Mouse (Mus musculus) neural tube, embryonic 14.5 days (tissue): ENCODE measurements at regions not wholly inside any gene's neighbourhood (a gene's known extent, or its start where the extent isn't known, plus 50 kb on each side); places are given as distances from the start of the nearest gene placed in this dataset.

Experiments used
- ATAC-seq: fragments of 200-750 bp; cut with Nextera tagmentation; 2 replicates; pipeline ENCODE4 v1.8.0; 2017; ENCODE audit warnings: low read depth, mild to moderate bottlenecking, moderate TSS enrichment, moderate library complexity
- H3K27ac ChIP-seq: fragments of 300-500 bp; sonication (generic); 2 replicates; pipeline ENCODE4 v1.5.1; 2014; ENCODE audit warnings: low read depth, mild to moderate bottlenecking, control low read depth, low read length, moderate library complexity, mixed read lengths
- H3K27me3 ChIP-seq: fragments of 300-500 bp; sonication (generic); 2 replicates; pipeline ENCODE4 v1.6.1; 2014; ENCODE audit warnings: low read length; ENCODE audit not compliant: control insufficient read depth, insufficient read depth
- H3K36me3 ChIP-seq: fragments of 300-500 bp; sonication (generic); 2 replicates; pipeline ENCODE4 v1.6.1; 2014; ENCODE audit warnings: low read length, mixed read lengths; ENCODE audit not compliant: control insufficient read depth, insufficient read depth
- H3K4me1 ChIP-seq: fragments of 300-500 bp; sonication (generic); 2 replicates; pipeline ENCODE4 v1.6.1; 2014; ENCODE audit warnings: low read length; ENCODE audit not compliant: control insufficient read depth, insufficient read depth
- H3K4me2 ChIP-seq: fragments of 300-500 bp; sonication (generic); 2 replicates; pipeline ENCODE4 v1.6.1; 2014; ENCODE audit warnings: mild to moderate bottlenecking, low read depth, low read length, control low read depth
- H3K4me3 ChIP-seq: fragments of 300-500 bp; sonication (generic); 2 replicates; pipeline ENCODE4 v1.5.1; 2014; ENCODE audit warnings: low read depth, low read length, control low read depth, mixed read lengths
- H3K9ac ChIP-seq: fragments of 300-500 bp; sonication (generic); replicated peaks from 2 replicates; pipeline ENCODE4 v1.6.1; 2014; ENCODE audit warnings: low read depth, mild to moderate bottlenecking, control low read depth, low read length, mixed read lengths
- H3K9me3 ChIP-seq: fragments of 300-500 bp; sonication (generic); 2 replicates; pipeline ENCODE4 v1.6.1; 2016; ENCODE audit warnings: low read length; ENCODE audit not compliant: control insufficient read depth
- WGBS: fragments of 180-500 bp; shearing (Covaris S2); extraction: QIAGEN DNeasy Blood & Tissue Kit; methylation state at CpG from one replicate; pipeline ENCODE4 v1.1.7; 2014; 5-methylcytosine and 5-hydroxymethylcytosine counted together

- Histone ChIP-seq H3K36me3 (no peaks in the 10 kb centered on the region), H3K27ac (no peak overlapping the region)
Observed at GRCm38 (mm10) chr10:19412926-19413325, 56.6 kb downstream of the Olig3 start.

GRCm38 (mm10) chr10:19413935-19414334 is 57.6 kb downstream of the Olig3 start:
- Histone ChIP-seq H3K27ac (no peak overlapping the region), H3K9me3 (no peaks in the 10 kb centered on the region), H3K9ac (no peak overlapping the region), H3K36me3 (no peaks in the 10 kb centered on the region), H3K4me1 (no peaks in the 10 kb centered on the region), H3K4me2 (no peak overlapping the region), H3K4me3 (no peak overlapping the region), H3K27me3 (no peaks in the 10 kb centered on the region; the same call in 1 of the 2 replicates)
- ATAC-seq = no peak
- 11% methylated on average over 5 of the region's 5 CpGs for WGBS

More at GRCm38 (mm10) chr10:19412926-19413325, 56.6 kb downstream of the Olig3 start:
- Histone ChIP-seq H3K27me3 (no peaks in the 10 kb centered on the region; the same call in 1 of the 2 replicates), H3K4me1 (no peaks in the 10 kb centered on the region), H3K4me2 (no peak overlapping the region), H3K4me3 (no peak overlapping the region), H3K9ac (no peak overlapping the region), H3K9me3 (no peaks in the 10 kb centered on the region)
- ATAC-seq = no peak
- WGBS = 39% methylated on average over 2 of the region's 2 CpGs

DNA sequence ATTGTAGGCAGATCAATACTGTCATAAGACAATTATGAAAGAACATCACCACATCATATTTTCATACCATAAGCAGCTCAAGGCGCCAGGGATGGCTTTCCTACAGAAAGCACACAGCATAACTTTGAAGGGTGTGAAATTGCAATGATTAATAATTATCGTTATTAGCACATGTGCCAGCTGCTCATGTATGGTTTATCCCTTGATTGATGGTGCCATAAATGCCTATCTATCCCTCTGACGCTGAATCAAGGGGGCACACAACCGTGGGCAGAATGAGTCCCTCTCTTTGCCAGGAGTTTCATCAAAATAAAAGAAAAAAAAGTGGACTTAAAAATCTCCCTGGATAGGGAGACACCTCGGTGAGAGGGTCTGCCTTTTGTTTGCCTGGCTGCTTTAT is 58.5 kb downstream of the Olig3 start:
- WGBS = 9% methylated on average over 5 of the region's 5 CpGs
- no peaks in the 10 kb centered on the region for H3K36me3 ChIP-seq
- ATAC-seq = no peak
- no peak overlapping the region for H3K27ac ChIP-seq
- H3K4me3 ChIP-seq = no peak overlapping the region
- no peaks in the 10 kb centered on the region for H3K9me3 ChIP-seq
- H3K27me3 ChIP-seq = no peaks in the 10 kb centered on the region; the same call in 1 of the 2 replicates
- no peak overlapping the region for H3K9ac ChIP-seq
- H3K4me2 ChIP-seq = no peak overlapping the region
- no peaks in the 10 kb centered on the region for H3K4me1 ChIP-seq

- Histone ChIP-seq H3K9ac (no peak overlapping the region), H3K27ac (no peak overlapping the region), H3K27me3 (no peaks in the 10 kb centered on the region), H3K36me3 (no peaks in the 10 kb centered on the region), H3K4me2 (no peak overlapping the region), H3K4me3 (no peak overlapping the region), H3K4me1 (no peaks in the 10 kb centered on the region), H3K9me3 (no peaks in the 10 kb centered on the region)
- 53% methylated on average over 1 of the region's 1 CpGs for WGBS
- ATAC-seq = no peak
Observed at GRCm38 (mm10) chr10:19424030-19424429, 67.7 kb downstream of the Olig3 start.

DNA sequence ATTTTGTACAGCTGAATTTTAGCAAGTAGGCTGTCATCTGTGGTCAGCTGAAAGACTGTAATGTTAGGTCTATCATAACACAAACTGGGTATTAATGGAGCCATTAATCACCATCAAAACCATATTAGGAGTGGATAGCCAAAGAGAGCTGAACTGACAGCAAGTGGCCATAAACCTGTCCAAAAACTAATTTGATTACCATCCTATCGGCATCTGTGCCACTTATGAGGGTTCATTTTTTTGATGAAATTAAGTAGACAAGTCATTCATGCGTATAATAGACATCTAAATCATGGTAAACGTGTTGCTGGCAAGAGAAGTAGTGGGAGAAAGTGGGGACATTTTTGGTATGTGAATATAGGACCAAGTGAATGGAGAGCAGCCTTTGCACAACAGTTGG is 68.6 kb downstream of the Olig3 start:
- Histone ChIP-seq H3K27ac (no peak overlapping the region), H3K27me3 (no peaks in the 10 kb centered on the region), H3K4me1 (no peaks in the 10 kb centered on the region), H3K9ac (no peak overlapping the region), H3K36me3 (no peaks in the 10 kb centered on the region), H3K4me3 (no peak overlapping the region), H3K4me2 (no peak overlapping the region), H3K9me3 (no peaks in the 10 kb centered on the region)
- WGBS = 51% methylated on average over 3 of the region's 3 CpGs
- no peak; the same call in 1 of the 2 replicates for ATAC-seq

GRCm38 (mm10) chr10:19426835-19427234 is 70.5 kb downstream of the Olig3 start:
- ATAC-seq = no peak
- H3K27ac ChIP-seq = no peak overlapping the region
- no peak overlapping the region for H3K9ac ChIP-seq
- H3K9me3 ChIP-seq = no peaks in the 10 kb centered on the region
- H3K4me2 ChIP-seq = no peak overlapping the region
- no peaks in the 10 kb centered on the region for H3K36me3 ChIP-seq
- no peak overlapping the region for H3K4me3 ChIP-seq
- 76% methylated on average over 3 of the region's 3 CpGs for WGBS
- no peaks in the 10 kb centered on the region for H3K4me1 ChIP-seq
- no peaks in the 10 kb centered on the region for H3K27me3 ChIP-seq

GRCm38 (mm10) chr10:19432515-19432914 is 76.2 kb downstream of the Olig3 start:
- Histone ChIP-seq H3K36me3 (no peaks in the 10 kb centered on the region), H3K4me2 (no peak overlapping the region), H3K27me3 (no peaks in the 10 kb centered on the region), H3K4me3 (no peak overlapping the region), H3K4me1 (no peaks in the 10 kb centered on the region), H3K27ac (no peak overlapping the region), H3K9ac (no peak overlapping the region), H3K9me3 (no peaks in the 10 kb centered on the region)
- no peak for ATAC-seq
- WGBS = 91% methylated on average over 4 of the region's 4 CpGs

- ATAC-seq = no peak
- WGBS = 69% methylated on average over 6 of the region's 6 CpGs
- no peaks in the 10 kb centered on the region for H3K9me3 ChIP-seq
- no peak overlapping the region for H3K27ac ChIP-seq
- H3K4me1 ChIP-seq = no peaks in the 10 kb centered on the region
- no peak overlapping the region for H3K4me2 ChIP-seq
- no peaks in the 10 kb centered on the region for H3K27me3 ChIP-seq
- no peak overlapping the region for H3K4me3 ChIP-seq
- H3K9ac ChIP-seq = no peak overlapping the region
- H3K36me3 ChIP-seq = no peaks in the 10 kb centered on the region
Observed at GRCm38 (mm10) chr10:19434661-19435060, 78.3 kb downstream of the Olig3 start.

DNA sequence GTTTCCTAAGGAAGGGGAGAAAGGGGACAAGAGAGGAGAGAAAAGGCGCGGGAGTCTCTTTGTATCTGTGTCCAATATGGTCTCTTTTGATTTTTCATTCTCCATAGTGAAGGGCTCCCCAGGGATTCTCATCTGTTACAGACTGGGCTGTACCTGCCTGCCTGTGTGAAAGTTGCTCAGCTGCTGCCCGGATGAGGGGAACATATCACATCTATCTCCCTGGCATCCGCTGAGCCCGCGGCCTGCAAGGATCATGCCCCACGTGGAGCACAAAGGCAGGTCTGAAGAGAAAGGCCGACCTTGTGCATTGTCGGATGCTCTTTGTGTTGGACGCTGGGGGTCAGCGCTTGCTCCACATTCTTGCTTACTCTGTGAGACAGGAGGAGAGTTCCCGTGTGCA is 85.5 kb downstream of the Olig3 start:
- WGBS = 12% methylated on average over 12 of the region's 12 CpGs

GRCm38 (mm10) chr10:19443516-19443915 is 87.2 kb downstream of the Olig3 start:
- Histone ChIP-seq H3K27me3 (peaks cover 19% of the 10 kb centered on the region), H3K4me3 (no peak overlapping the region), H3K9ac (no peak overlapping the region), H3K36me3 (no peaks in the 10 kb centered on the region), H3K9me3 (no peaks in the 10 kb centered on the region), H3K4me1 (no peaks in the 10 kb centered on the region), H3K4me2 (no peak overlapping the region), H3K27ac (no peak overlapping the region)
- ATAC-seq = no peak
- 16% methylated on average over 8 of the region's 8 CpGs for WGBS

More for the DNA sequence above, 85.5 kb downstream of the Olig3 start:
- peak; percentile 41; the same call in 1 of the 2 replicates for ATAC-seq
- Histone ChIP-seq H3K4me1 (no peaks in the 10 kb centered on the region), H3K4me2 (no peak overlapping the region), H3K27me3 (peaks cover 17% of the 10 kb centered on the region), H3K4me3 (no peak overlapping the region), H3K9ac (no peak overlapping the region), H3K9me3 (no peaks in the 10 kb centered on the region), H3K36me3 (no peaks in the 10 kb centered on the region), H3K27ac (no peak overlapping the region)
